ENCODE assay signal across 9 mouse cellular contexts in genomic region chr2:49787376-49788050, GRCm38 (mm10). TPM values are rescaled to one million over a fixed set of nuclear protein-coding genes. Genes with fewer than 3 reads are reported as not detected.
A peak's percentile ranks its signal among the peaks of the same experiment; 100 is the strongest.
DNase-seq lines count a peak whose midpoint lies in the region; ATAC-seq and TF ChIP-seq lines count a peak whose summit lies in the region.
"Had no signal": no experiment of that assay in that cellular context is flagged by ENCODE, and none has a peak within 500 bp of the region (broad histone marks: within the 10 kb centered on the region; RNA-seq: fewer than 3 reads in every experiment).

TSS of gene Lypd6b (plus strand) at chr2:49787688.

- H3K4me1 ChIP-seq in thymus, adult 2 months (replicated peaks; ENCODE audit: control insufficient read depth, insufficient read depth, low read length) = peaks cover 10% of the 10 kb centered on the region; the same call in 1 of the 2 replicates
- H3K4me1 ChIP-seq in hindbrain, embryonic 15.5 days (replicated peaks) = peaks cover 12% of the 10 kb centered on the region
- H3K4me1 ChIP-seq in liver, embryonic 13.5 days (replicated peaks) = peaks cover 9% of the 10 kb centered on the region
- H3K4me1 ChIP-seq in neural tube, embryonic 12.5 days = peaks cover 10% of the 10 kb centered on the region

- peaks cover 5% of the 10 kb centered on the region; the same call in 1 of the 2 replicates for H3K27me3 ChIP-seq in thymus, adult 2 months (ENCODE audit: control insufficient read depth, insufficient read depth, low read length)
- H3K27me3 ChIP-seq in hindbrain, embryonic 15.5 days = peaks cover 28% of the 10 kb centered on the region
- peaks cover 60% of the 10 kb centered on the region for H3K27me3 ChIP-seq in liver, embryonic 13.5 days
- H3K27me3 ChIP-seq in neural tube, embryonic 12.5 days (replicated peaks) = peaks cover 38% of the 10 kb centered on the region

- H3K4me3 ChIP-seq in thymus, adult 2 months (ENCODE audit: control insufficient read depth, insufficient read depth, low read length) = peak within 1 kb of the TSS; percentile 29
- H3K4me3 ChIP-seq in hindbrain, embryonic 15.5 days = peak within 1 kb of the TSS; percentile 55
- H3K4me3 ChIP-seq in liver, embryonic 13.5 days (replicated peaks) = peak within 1 kb of the TSS; percentile 54
- H3K4me3 ChIP-seq in neural tube, embryonic 12.5 days = peak within 1 kb of the TSS; percentile 62
- H3K4me3 ChIP-seq: erythroblast, embryonic 14.5 days had no signal

- TF ChIP-seq POLR2A in thymus, adult 2 months (IDR thresholded peaks at IDR 0.05; ENCODE audit: control insufficient read depth, extremely low read depth, insufficient read depth, low read length, poor library complexity) = no peak

- peak within 1 kb of the TSS; percentile 65 for H3K9ac ChIP-seq in hindbrain, embryonic 15.5 days
- no peak within 1 kb of the TSS for H3K9ac ChIP-seq in liver, embryonic 13.5 days
- H3K9ac ChIP-seq in neural tube, embryonic 12.5 days = peak within 1 kb of the TSS; percentile 61

- peak within 1 kb of the TSS; percentile 100 for H3K4me2 ChIP-seq in hindbrain, embryonic 15.5 days
- peak within 1 kb of the TSS; percentile 70 for H3K4me2 ChIP-seq in liver, embryonic 13.5 days
- H3K4me2 ChIP-seq in neural tube, embryonic 12.5 days (replicated peaks) = peak within 1 kb of the TSS; percentile 100

- no peak for TF ChIP-seq CTCF in thymus, adult 2 months (IDR thresholded peaks at IDR 0.05; ENCODE audit: borderline replicate concordance, control insufficient read depth, extremely low read depth, insufficient read depth, low read length, poor library complexity)

- H3K36me3 ChIP-seq in thymus, adult 2 months (ENCODE audit: control insufficient read depth, insufficient read depth, low read length) = no peaks in the 10 kb centered on the region
- H3K36me3 ChIP-seq in hindbrain, embryonic 15.5 days = no peaks in the 10 kb centered on the region
- H3K36me3 ChIP-seq in liver, embryonic 13.5 days = no peaks in the 10 kb centered on the region
- H3K36me3 ChIP-seq in neural tube, embryonic 12.5 days = no peaks in the 10 kb centered on the region

- ATAC-seq in cerebellum, adult (ENCODE audit: insufficient number of reproducible peaks, low FRiP score, low TSS enrichment) = peak; percentile 45; the same call in 1 of the 2 replicates
- peak; percentile 64 for ATAC-seq in hindbrain, embryonic 15.5 days (ENCODE audit: low FRiP score, low read depth)
- no peak for ATAC-seq in liver, embryonic 13.5 days (ENCODE audit: low read depth)
- ATAC-seq in neural tube, embryonic 12.5 days (ENCODE audit: low FRiP score, low read depth) = peak; percentile 76

- H3K9me3 ChIP-seq in hindbrain, embryonic 15.5 days = no peaks in the 10 kb centered on the region
- no peaks in the 10 kb centered on the region for H3K9me3 ChIP-seq in liver, embryonic 13.5 days (replicated peaks)
- no peaks in the 10 kb centered on the region for H3K9me3 ChIP-seq in neural tube, embryonic 12.5 days

- WGBS in thymus, adult 2 months = 4% methylated on average over 79 of the region's 79 CpGs
- under 1% methylated on average over 78 of the region's 79 CpGs for WGBS in hindbrain, embryonic 15.5 days
- WGBS in liver, embryonic 13.5 days (ENCODE audit: insufficient replicate concordance) = 1% methylated on average over 74 of the region's 79 CpGs
- 1% methylated on average over 79 of the region's 79 CpGs for WGBS in neural tube, embryonic 12.5 days

- no peak for DNase-seq in cerebellum, adult 11 months
- DNase-seq in thymus, adult 2 months = peak; percentile 14
- DNase-seq in thymus, postnatal 25 days = no peak
- no peak for DNase-seq in liver, embryonic 13.5 days
- no peak for DNase-seq in B cell, adult 2 months

- no peak within 1 kb of the TSS for H3K27ac ChIP-seq in thymus, adult 2 months (ENCODE audit: control insufficient read depth, insufficient read depth, low read length)
- H3K27ac ChIP-seq in hindbrain, embryonic 15.5 days (replicated peaks) = no peak within 1 kb of the TSS
- H3K27ac ChIP-seq in liver, embryonic 13.5 days = no peak within 1 kb of the TSS
- H3K27ac ChIP-seq in neural tube, embryonic 12.5 days = no peak within 1 kb of the TSS

RNA-seq across cellular contexts. Expression of gene Lypd6b, which starts in this region (rescaled TPM):
- 5.8 and 6.0 TPM in 2 replicates for polyA plus RNA-seq in thymus, adult 2 months (2012; rRNA removed)
- 12.0 and 12.8 TPM in 2 replicates for polyA plus RNA-seq in hindbrain, embryonic 15.5 days (2015; fragmentation: Nextera tagmentation; extraction: Ambion mirVana)
- polyA plus RNA-seq in liver, embryonic 13.5 days (2015; fragmentation: Nextera tagmentation; extraction: Ambion mirVana) = 0.05 TPM in 1 of 2 replicates, not detected in the other
- 2.6 and 3.1 TPM in 2 replicates for polyA plus RNA-seq in neural tube, embryonic 12.5 days (2016; fragmentation: Nextera tagmentation; extraction: Ambion mirVana)
- polyA plus RNA-seq: erythroblast, embryonic 14.5 days had no signal
